Mouse (Mus musculus) right cerebral cortex, postnatal 14 days (tissue): ENCODE data around the gene Notch1.

Source experiments
- DNase-seq: peaks from one replicate; pipeline ENCODE4 v3.0.0; 2022

Notch1 gene

GRCm38 (mm10) chr2:26444368-26444767 lies 72.1 kb downstream of the Notch1 start:
- no peak for DNase-seq

- no peak for DNase-seq
Measured at GRCm38 (mm10) chr2:26443876-26444275, 72.6 kb downstream of the Notch1 start.

GRCm38 (mm10) chr2:26442843-26443242 lies 73.6 kb downstream of the Notch1 start:
- DNase-seq = no peak

GRCm38 (mm10) chr2:26441688-26442087 lies 74.8 kb downstream of the Notch1 start:
- no peak for DNase-seq

- no peak for DNase-seq
Measured at GRCm38 (mm10) chr2:26441261-26441660, 75.2 kb downstream of the Notch1 start.

- DNase-seq = no peak
Measured at GRCm38 (mm10) chr2:26439671-26440070, 76.8 kb downstream of the Notch1 start.

- no peak for DNase-seq
Measured at GRCm38 (mm10) chr2:26438373-26438772, 78.1 kb downstream of the Notch1 start.

GRCm38 (mm10) chr2:26437221-26437620 lies 79.2 kb downstream of the Notch1 start:
- no peak for DNase-seq

- no peak for DNase-seq
Measured at GRCm38 (mm10) chr2:26434791-26435572, 81.5 kb downstream of the Notch1 start.

GRCm38 (mm10) chr2:26429851-26430250 lies 86.6 kb downstream of the Notch1 start:
- no peak for DNase-seq

GRCm38 (mm10) chr2:26424541-26424940 lies 91.9 kb downstream of the Notch1 start:
- DNase-seq = no peak

- DNase-seq = no peak
Measured at GRCm38 (mm10) chr2:26423086-26423485, 93.4 kb downstream of the Notch1 start.

- DNase-seq = no peak
Measured at GRCm38 (mm10) chr2:26421969-26422368, 94.5 kb downstream of the Notch1 start.

GRCm38 (mm10) chr2:26418120-26418519 lies 98.3 kb downstream of the Notch1 start:
- DNase-seq = no peak

- DNase-seq = no peak
Measured at GRCm38 (mm10) chr2:26417066-26417465, 99.4 kb downstream of the Notch1 start.

GRCm38 (mm10) chr2:26410931-26411411 lies 105.5 kb downstream of the Notch1 start:
- no peak for DNase-seq

- DNase-seq = no peak
Measured at GRCm38 (mm10) chr2:26410091-26410490, 106.4 kb downstream of the Notch1 start.

GRCm38 (mm10) chr2:26409362-26409761 lies 107.1 kb downstream of the Notch1 start:
- DNase-seq = no peak

GRCm38 (mm10) chr2:26408515-26409356 lies 107.7 kb downstream of the Notch1 start, which contains the start of gene Inpp5e:
TSS of gene Inpp5e (minus strand) at chr2:26409203.
- DNase-seq = peak; percentile 98
